Mouse (Mus musculus): ENCODE measurements at regions not wholly inside any gene's neighbourhood (a gene's known extent, or its start where the extent isn't known, plus 50 kb on each side); places are given as distances from the start of the nearest gene placed in this dataset.

DNA sequence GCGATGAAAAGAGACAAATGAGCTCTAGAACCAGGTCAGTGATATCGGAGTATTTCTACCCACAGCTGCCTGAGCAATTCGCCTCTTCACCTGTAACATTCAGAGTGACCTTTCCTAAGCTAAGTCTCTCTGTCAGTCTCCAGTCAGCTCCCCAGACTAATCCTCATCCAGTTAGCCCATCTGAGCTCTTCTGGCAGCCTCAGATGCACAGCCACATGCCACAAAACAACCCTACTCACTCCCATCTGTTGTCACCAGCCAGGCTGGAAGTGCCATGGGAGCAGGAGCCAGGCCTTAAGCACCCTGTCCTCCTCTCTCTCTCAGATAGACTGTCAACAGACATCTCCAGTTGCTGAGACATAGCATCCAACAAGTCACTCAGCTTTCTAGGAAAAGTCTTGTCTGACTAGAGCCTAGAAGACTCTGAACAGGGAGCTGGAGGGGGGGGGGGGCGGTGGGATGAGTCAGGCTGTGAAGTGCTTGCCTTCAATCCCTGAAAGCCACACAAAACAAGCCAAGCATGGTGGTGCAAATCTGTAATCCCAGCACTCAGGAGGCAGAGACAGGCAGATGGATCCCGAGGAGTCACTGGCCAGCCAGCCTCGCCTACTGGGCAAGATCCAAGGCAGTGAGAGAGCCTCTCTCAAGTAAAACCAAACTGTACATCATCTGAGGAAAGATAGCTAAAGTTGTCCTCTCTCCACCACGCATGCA is 225.6 kb downstream of the Mycn start:
- TF ChIP-seq GATA1 (IDR thresholded peaks at IDR 0.05; ENCODE audit: low read length): no peak
- TF ChIP-seq TAL1 (IDR thresholded peaks at IDR 0.05; ENCODE audit: low read length): no peak
